Mouse (Mus musculus) heart, embryonic 10.5 days (tissue): ENCODE measurements around the gene Large2. TPM values are rescaled to one million over a fixed set of nuclear protein-coding genes. Genes with fewer than 3 reads are reported as not detected.

ENCODE experiments used
- DNase-seq: peaks from one replicate; pipeline ENCODE4 v3.0.0-alpha.2; 2017; ENCODE audit warnings: low spot score
- H3K27ac ChIP-seq: fragments of 300-500 bp; sonication (generic); 2 replicates; pipeline ENCODE4 v1.5.1; 2016; ENCODE audit warnings: mild to moderate bottlenecking
- H3K27me3 ChIP-seq: fragments of 300-500 bp; sonication (generic); 2 replicates; pipeline ENCODE4 v1.6.1; 2016; ENCODE audit warnings: mild to moderate bottlenecking; ENCODE audit not compliant: poor library complexity, insufficient read depth, severe bottlenecking
- H3K36me3 ChIP-seq: fragments of 300-500 bp; sonication (generic); 2 replicates; pipeline ENCODE4 v1.6.1; 2016; ENCODE audit warnings: mild to moderate bottlenecking, moderate library complexity
- H3K4me1 ChIP-seq: fragments of 300-500 bp; sonication (generic); 2 replicates; pipeline ENCODE4 v1.6.1; 2016; ENCODE audit warnings: mild to moderate bottlenecking
- H3K4me3 ChIP-seq: fragments of 300-500 bp; sonication (generic); 2 replicates; pipeline ENCODE4 v1.5.1; 2016; ENCODE audit warnings: mild to moderate bottlenecking, moderate library complexity
- H3K9me3 ChIP-seq: fragments of 300-500 bp; sonication (generic); 2 replicates; pipeline ENCODE4 v1.6.1; 2016; ENCODE audit warnings: mild to moderate bottlenecking, moderate library complexity
- whole genome bisulfite sequencing: fragments of 180-500 bp; shearing (Covaris S2); methylation state at CpG from one replicate; pipeline ENCODE4 v1.1.7; 2016; 5-methylcytosine and 5-hydroxymethylcytosine counted together
- microRNA-seq: library from miRNA; unstranded; fragments of <30 nt; microRNA quantifications from one replicate; pipeline ENCODE4, GENCODE M21; 2017
- polyA plus RNA-seq: library from polyadenylated mRNA; unstranded; fragments of >200 nt; fragmentation: Nextera tagmentation; extraction: Ambion mirVana; gene quantifications from 2 replicates; pipeline ENCODE4 v1.2.1, GENCODE M21; 2016

Gene Large2
- polyA plus RNA-seq, 1 experiment from 2014 or later, result 7.0 TPM

DNA sequence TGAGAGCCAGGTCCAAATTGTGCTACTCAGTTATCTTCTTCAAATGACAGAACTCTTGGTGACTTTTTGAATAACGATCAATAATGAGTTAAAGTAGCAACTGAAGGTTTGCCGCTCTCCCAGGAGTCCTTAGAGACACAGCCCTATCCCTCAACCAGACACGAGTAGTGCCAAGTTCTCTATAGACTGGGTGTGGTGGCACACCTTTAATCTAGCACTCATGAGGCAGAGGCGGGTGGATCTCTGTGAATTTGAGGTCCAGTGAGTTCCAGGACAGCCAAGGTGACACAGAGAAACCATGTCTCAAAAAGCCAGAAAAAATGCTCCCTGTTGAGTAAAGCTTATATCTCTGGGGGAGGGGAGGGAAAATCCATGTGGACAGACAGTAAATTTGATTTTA, 47.1 kb downstream of the Large2 start:
- WGBS, result 85% methylated on average over 4 of the region's 4 CpGs
- Histone ChIP-seq H3K27ac (no peak overlapping the region), H3K27me3 (no peaks in the 10 kb centered on the region), H3K9me3 (no peaks in the 10 kb centered on the region), H3K36me3 (peaks cover 61% of the 10 kb centered on the region), H3K4me1 (no peaks in the 10 kb centered on the region), H3K4me3 (no peak overlapping the region)
- DNase-seq, result peak; percentile 59

DNA sequence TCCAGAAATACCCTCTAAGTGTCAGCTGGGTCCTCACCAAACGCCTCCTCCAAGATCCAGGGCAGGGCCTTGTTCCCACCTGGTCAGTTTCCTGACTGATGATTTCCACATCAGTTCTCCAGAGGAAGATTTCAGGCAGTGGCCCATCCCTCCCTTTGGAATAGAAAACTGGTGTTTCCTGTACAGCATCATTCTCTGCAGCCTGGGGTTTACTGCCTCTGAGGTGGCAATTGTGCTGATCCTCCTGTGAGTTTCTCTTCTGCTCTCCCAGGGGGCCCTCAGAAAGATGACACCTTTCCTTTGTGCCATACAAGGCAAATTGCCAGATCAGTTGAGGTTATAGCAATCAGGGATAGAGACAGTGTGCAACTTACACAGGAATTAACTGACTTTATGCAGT, 48.4 kb downstream of the Large2 start:
- peak; percentile 63 for DNase-seq
- Histone ChIP-seq H3K4me1 (no peaks in the 10 kb centered on the region), H3K36me3 (peaks cover 61% of the 10 kb centered on the region), H3K4me3 (no peak overlapping the region), H3K9me3 (no peaks in the 10 kb centered on the region), H3K27me3 (no peaks in the 10 kb centered on the region), H3K27ac (no peak overlapping the region)
- WGBS, result 55% methylated on average over 1 of the region's 1 CpGs

- H3K27ac ChIP-seq, result no peak overlapping the region
- H3K4me1 ChIP-seq, result no peaks in the 10 kb centered on the region
- no peak overlapping the region for H3K4me3 ChIP-seq
- H3K27me3 ChIP-seq, result no peaks in the 10 kb centered on the region
- H3K9me3 ChIP-seq, result no peaks in the 10 kb centered on the region
- 92% methylated on average over 7 of the region's 7 CpGs for WGBS
- H3K36me3 ChIP-seq, result peaks cover 55% of the 10 kb centered on the region
- peak; percentile 53 for DNase-seq
Measured at GRCm38 (mm10) chr2:92325676-92326075, 49.0 kb downstream of the Large2 start.

DNA sequence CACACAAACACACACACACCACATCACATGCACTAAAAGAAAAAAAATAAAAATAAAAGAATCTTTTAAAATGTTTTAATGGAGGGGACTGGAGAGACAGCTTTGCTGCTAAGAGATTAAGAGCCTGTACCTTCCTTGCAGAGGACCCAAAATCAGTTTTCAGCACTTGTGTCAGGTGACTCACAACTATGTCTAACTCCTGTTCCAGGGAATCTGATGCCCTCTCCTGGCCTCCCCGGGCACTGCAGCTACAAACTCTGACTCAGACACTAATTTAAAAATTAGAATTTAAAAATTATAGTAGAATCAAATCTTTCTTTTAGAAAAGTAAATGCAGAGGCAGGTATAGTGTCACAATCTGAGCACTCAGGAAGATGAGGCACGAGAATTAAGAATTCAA, 52.0 kb downstream of the Large2 start:
- H3K27me3 ChIP-seq, result no peaks in the 10 kb centered on the region
- 78% methylated on average over 2 of the region's 2 CpGs for WGBS
- no peaks in the 10 kb centered on the region for H3K4me1 ChIP-seq
- no peak overlapping the region for H3K27ac ChIP-seq
- no peaks in the 10 kb centered on the region for H3K9me3 ChIP-seq
- no peak overlapping the region for H3K4me3 ChIP-seq
- peak; percentile 36 for DNase-seq
- peaks cover 41% of the 10 kb centered on the region for H3K36me3 ChIP-seq

GRCm38 (mm10) chr2:92317228-92317627, 57.4 kb downstream of the Large2 start:
- Histone ChIP-seq H3K27ac (no peak overlapping the region), H3K9me3 (no peaks in the 10 kb centered on the region), H3K4me1 (no peaks in the 10 kb centered on the region), H3K27me3 (no peaks in the 10 kb centered on the region), H3K4me3 (no peak overlapping the region), H3K36me3 (peaks cover 10% of the 10 kb centered on the region)
- 75% methylated on average over 5 of the region's 5 CpGs for WGBS
- DNase-seq, result no peak

DNA sequence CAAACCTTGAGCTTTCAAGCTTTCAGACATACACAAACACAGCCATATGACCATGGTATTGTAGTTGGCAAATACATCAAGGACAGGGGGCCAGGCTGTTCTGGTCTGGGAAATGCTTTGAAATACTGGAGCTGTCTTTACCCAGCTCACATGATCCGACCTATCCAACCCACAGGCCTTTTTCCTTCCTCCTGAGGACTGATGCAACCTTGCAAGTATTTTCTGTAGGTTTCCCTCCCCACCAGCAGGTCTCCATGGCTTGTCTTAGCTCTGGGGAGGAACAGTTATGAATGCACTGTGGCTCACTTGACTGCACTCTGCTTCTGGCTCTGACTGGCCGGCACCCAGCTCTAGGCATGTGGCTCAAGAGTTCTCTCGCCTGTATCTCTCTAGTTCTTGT, 58.0 kb downstream of the Large2 start:
- H3K9me3 ChIP-seq, result no peaks in the 10 kb centered on the region
- no peak overlapping the region for H3K4me3 ChIP-seq
- 71% methylated on average over 3 of the region's 3 CpGs for WGBS
- H3K27ac ChIP-seq, result no peak overlapping the region
- DNase-seq, result no peak
- no peaks in the 10 kb centered on the region for H3K4me1 ChIP-seq
- H3K36me3 ChIP-seq, result peaks cover 4% of the 10 kb centered on the region
- no peaks in the 10 kb centered on the region for H3K27me3 ChIP-seq

Small RNAs within 50 kb of the gene (microRNA-seq; reads per million reads assigned to microRNA genes)
- gene Mir7000, result not detected

Other genes with a start within 250 kb of the Large2 start
- 19.0 and 19.2 TPM in 2 replicates for gene Pex16, start 193 bp downstream of the Large2 start, polyA plus RNA-seq
- gene 1700029I15Rik, start 7.7 kb upstream of the Large2 start, polyA plus RNA-seq, result 0.89 and 2.7 TPM in 2 replicates
- 7.5 and 18.2 TPM in 2 replicates for gene Mapk8ip1, start 26.4 kb upstream of the Large2 start, polyA plus RNA-seq
- 21.0 and 23.3 TPM in 2 replicates for gene Cry2, start 59.2 kb upstream of the Large2 start, polyA plus RNA-seq
- 14.1 and 14.9 TPM in 2 replicates for gene Slc35c1, start 85.7 kb upstream of the Large2 start, polyA plus RNA-seq
- gene Chst1, start 224.8 kb upstream of the Large2 start, polyA plus RNA-seq, result 0.84 and 2.0 TPM in 2 replicates